Mouse (Mus musculus): Measurements from ENCODE around the gene Tssk6. TPM values are rescaled to one million over a fixed set of nuclear protein-coding genes. Genes with fewer than 3 reads are reported as not detected.
"Not testable (repeated sequence)": the region's sequence is repeated elsewhere in the genome, so short reads cannot be mapped to it uniquely, and the experiment has no call there.

Tssk6 gene
- total RNA-seq, 2 experiments from 2014 or later, result 0.32 TPM; not detected in 1

DNA sequence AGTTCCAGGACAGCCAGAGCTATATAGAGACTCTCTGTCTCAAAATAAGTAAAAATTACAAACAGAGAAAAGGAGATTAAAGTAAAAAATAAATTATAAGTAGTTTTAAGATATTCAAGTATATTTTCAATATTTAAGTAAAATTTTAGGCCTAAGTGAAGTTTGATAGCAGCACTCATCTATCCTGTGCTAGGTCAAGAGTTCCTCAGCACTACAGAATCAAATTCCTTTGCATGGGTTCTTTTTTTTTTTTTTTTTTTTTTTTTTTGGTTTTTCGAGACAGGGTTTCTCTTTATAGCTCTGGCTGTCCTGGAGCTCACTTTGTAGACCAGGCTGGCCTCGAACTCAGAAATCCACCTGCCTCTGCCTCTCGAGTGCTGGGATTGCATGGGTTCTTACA lies 40.5 kb downstream of the Tssk6 start:
- intact Hi-C loops (cut with DNase I); DNase-seq (ENCODE audit: low spot score in 2 of 2): not testable (repeated sequence)

GRCm38 (mm10) chr8:69950300-69950699 lies 48.3 kb downstream of the Tssk6 start:
- intact Hi-C loops (cut with DNase I), result no loop called here

More at GRCm38 (mm10) chr8:69950300-69950699, 48.3 kb downstream of the Tssk6 start:
- DNase-seq (ENCODE audit: low spot score in 2 of 2), result no peak

Other genes starting within 250 kb of the Tssk6 start
- gene Zfp964, start 247.7 kb upstream of the Tssk6 start, total RNA-seq (2021), result 1 to 10 TPM; 3.7 to 5.4 TPM
- 10 to 100 TPM; 18.1 to 19.8 TPM for gene Zfp869, start 191.5 kb upstream of the Tssk6 start, total RNA-seq (2021)
- 1 to 10 TPM; 3.4 to 5.3 TPM for gene Zfp963, start 152.2 kb upstream of the Tssk6 start, total RNA-seq (2021)
- 1 to 10 TPM in 1 of 2 experiments, not detected in 1; 1.4 TPM for gene Gm20422, start 127.3 kb upstream of the Tssk6 start, total RNA-seq (2021)
- gene Atp13a1, start 111.0 kb upstream of the Tssk6 start, total RNA-seq (2021), result 10 to 100 TPM; 37.1 to 40.1 TPM
- gene Zfp866, start 111.0 kb upstream of the Tssk6 start, total RNA-seq (2021), result 10 to 100 TPM; 23.7 to 31.1 TPM
- 10 to 100 TPM; 10.8 to 19.5 TPM for gene Gmip, start 93.5 kb upstream of the Tssk6 start, total RNA-seq (2021)
- under 1 TPM; 0.37 to 0.57 TPM for gene Lpar2, start 79.8 kb upstream of the Tssk6 start, total RNA-seq (2021)
- 10 to 100 TPM; 19.2 to 20.8 TPM for gene Pbx4, start 69.7 kb upstream of the Tssk6 start, total RNA-seq (2021)
- gene Cilp2, start 14.5 kb upstream of the Tssk6 start, total RNA-seq (2021), result 1 to 10 TPM in 1 of 2 experiments, under 1 TPM in 1; 0.91 to 1.0 TPM
- gene Ndufa13, start 374 bp downstream of the Tssk6 start, total RNA-seq (2021), result 100 to 1,000 TPM; 144 to 161 TPM
- gene Yjefn3, start 528 bp downstream of the Tssk6 start, total RNA-seq (2021), result 10 to 100 TPM; 23.7 to 31.3 TPM
- 10 to 100 TPM; 27.3 to 27.6 TPM for gene Gatad2a, start 94.2 kb downstream of the Tssk6 start, total RNA-seq (2021)
- gene Mau2, start 140.6 kb downstream of the Tssk6 start, total RNA-seq (2021), result 10 to 100 TPM; 71.3 to 78.7 TPM
- gene Sugp1, start 140.6 kb downstream of the Tssk6 start, total RNA-seq (2021), result 10 to 100 TPM; 48.5 to 53.4 TPM
- gene Tm6sf2, start 170.7 kb downstream of the Tssk6 start, total RNA-seq (2021), result 1 to 10 TPM; 1.5 TPM
- gene Hapln4, start 181.3 kb downstream of the Tssk6 start, total RNA-seq (2021), result 10 to 100 TPM; 78.4 to 95.6 TPM
- 100 to 1,000 TPM; 192 to 201 TPM for gene Ncan, start 218.7 kb downstream of the Tssk6 start, total RNA-seq (2021)
- gene Nr2c2ap, start 229.1 kb downstream of the Tssk6 start, total RNA-seq (2021), result 10 to 100 TPM; 18.5 to 27.4 TPM
- 10 to 100 TPM; 12.7 to 16.7 TPM for gene Rfxank, start 237.0 kb downstream of the Tssk6 start, total RNA-seq (2021)
- 10 to 100 TPM; 47.9 to 50.5 TPM for gene Borcs8, start 237.3 kb downstream of the Tssk6 start, total RNA-seq (2021)
- under 1 TPM; 0.61 to 0.64 TPM for gene Mef2b, start 237.5 kb downstream of the Tssk6 start, total RNA-seq (2021)

All from left cerebral cortex, postnatal 36 days (tissue).